Mouse (Mus musculus) heart, adult 9 months (tissue): ENCODE data around the gene Eif3l.

Experiments used
- DNase-seq, 2 experiments: peaks; one replicate each; pipeline ENCODE4 v3.0.0; 2022; ENCODE audit warnings: low spot score in 2 of 2

The Eif3l gene

DNA sequence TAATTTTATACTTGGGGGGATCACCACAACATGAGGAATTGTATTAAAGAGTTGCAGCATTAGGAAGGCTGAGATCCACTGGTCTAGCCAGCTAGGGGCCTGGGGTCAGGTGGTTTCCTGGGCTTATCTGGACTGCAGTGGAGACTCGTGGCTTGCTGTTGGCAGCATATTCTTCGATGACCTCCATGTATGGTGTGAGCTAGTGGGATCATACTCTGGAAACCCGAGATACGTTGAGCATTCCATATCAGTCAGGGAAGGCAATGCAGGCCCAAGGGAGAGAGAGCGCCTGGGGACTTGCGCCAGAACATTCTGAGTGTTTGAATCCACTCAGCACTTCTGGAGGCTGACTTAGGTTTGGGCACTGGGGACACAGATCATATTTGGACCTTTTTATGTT is 48.8 kb downstream of the Eif3l start:
- peak; percentile 76 to 79 for DNase-seq

DNA sequence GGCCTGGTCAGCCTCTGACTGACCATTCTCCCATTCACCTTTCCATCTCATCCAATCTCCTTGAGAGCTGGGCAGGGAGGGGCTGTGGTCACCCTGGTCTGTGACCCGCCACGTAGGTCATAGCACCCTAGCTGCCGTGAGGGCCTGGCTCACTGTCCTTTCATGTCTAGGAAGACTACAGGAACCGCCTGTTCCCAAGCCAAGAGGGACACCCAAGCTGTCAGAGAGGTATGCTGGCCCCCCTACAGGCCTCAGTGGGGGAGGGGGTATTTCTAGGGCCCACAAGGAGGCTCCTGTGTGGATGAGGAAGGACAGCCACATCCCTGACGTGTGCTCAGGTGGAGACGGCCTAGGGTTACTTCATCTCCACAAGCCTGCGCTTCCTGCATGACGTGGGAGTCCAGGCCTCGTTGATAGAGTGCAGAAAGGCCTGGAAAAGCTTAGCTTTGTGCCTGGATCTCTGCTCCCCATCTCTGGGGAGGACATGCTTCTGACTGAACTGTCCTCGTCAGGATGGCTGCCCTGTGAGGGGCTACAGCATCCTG is 49.4 kb downstream of the Eif3l start:
- no peak for DNase-seq

DNA sequence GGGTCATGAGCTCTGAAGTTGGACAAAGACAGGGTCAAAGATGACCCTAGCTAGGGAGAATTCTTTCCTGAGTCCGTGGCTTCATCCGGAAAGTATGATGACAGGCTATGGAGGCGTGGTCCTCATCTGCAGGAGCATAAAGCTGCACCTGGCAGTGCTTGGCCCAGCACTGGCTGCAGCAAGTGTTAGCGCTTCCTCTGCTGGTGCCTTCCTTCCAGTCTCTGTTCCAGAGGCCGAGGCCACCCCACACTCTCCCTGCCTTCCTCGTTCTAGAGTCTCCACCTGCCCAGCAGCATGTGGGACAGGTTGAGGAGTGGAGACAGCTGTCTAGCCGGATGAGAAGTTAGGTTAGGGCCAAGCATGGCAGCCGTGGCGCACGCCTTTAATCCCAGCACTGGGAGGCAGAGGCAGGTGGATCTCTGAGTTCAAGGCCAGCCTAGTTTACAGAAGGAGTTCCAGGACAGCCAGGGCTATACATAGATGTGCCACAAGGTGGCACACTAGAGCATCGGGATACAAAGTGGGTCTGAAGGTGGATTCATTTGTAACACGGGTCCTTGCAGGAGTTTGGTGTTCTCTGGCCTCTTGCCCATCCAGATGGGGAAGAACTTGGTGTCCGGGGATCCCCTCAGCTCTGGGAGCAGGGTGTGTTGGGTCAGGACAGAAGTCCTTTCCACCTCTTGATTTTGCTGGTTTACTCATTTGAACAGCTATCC is 51.4 kb downstream of the Eif3l start:
- DNase-seq = peak in 1 of 2 experiments; percentile 55

DNA sequence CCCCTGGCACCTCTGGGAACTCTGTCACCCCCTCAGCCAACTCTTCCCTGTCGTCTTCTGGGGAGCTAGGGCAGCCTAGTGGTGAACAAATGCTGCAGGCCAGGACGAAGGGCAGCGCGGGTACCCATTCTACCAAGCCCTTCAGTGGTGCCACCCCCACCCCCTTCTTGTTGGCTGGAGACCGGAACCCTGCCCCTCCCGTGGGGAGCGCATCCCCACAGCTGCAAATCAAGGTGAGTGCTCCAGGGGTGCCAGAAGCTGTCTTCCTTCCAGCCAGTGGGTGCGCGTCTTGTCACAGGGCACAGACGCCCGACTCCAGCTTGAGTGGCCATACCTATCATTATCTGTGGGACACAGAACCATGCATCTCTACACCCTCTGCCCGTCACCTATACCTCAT is 52.1 kb downstream of the Eif3l start:
- DNase-seq = no peak

DNA sequence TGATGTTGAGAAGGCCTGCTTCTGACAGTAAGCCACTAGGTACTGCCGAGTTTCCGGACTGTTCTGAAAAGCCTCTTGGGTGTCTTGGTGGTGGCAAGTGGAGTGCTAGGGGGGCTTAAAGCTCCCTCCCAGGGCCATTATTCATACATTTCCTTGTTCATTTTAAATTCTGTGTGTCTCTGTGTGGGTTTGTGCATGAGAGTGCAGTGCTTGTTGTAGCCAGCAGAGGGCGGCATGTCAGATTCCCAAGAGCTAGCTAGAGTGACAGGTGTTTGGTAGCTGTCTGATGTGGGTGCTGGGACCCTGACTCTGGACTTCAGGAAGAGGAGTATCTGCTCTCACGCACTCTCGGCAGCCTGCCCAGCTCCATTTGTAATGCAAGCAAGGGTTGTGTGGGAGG is 53.2 kb downstream of the Eif3l start:
- DNase-seq = no peak

DNA sequence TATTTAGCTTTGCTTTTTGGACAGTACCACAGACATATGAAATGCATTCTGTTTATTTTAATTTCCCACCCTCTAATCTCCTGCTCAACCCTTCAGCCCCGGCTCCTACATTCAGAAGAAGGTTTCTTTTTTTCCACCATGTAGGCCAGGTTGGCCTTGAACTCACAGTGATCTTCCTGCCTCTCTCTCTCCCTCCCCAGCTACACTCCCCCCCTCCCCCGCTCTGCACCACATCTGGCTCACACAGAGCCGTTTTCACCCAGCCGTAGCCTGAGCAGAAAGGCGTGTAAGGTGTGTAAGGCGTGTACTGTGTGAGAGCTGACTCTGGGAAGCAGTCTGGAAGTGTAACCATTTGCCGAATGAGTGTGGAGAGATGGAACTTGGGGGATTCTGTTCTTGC is 54.3 kb downstream of the Eif3l start:
- DNase-seq = no peak

DNA sequence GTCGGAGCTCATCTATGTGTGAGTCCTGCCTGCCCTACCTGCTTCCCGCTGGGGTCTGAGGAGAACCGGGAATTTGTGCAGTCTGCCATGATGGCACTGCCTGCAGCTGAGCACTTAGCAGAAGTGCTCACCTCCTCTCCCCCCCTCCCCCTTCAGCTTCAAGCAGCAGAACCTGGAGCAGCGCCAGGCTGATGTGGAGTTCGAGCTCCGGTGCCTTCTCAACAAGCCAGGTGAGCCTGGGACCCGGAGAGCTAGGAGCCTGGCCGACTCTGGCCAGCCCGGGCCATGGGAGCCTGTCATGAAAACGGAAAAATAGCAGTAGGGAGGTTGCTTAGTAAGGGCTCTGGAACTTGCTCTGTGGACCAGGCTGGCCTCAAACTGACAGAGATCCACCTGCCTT is 55.8 kb downstream of the Eif3l start:
- no peak for DNase-seq

DNA sequence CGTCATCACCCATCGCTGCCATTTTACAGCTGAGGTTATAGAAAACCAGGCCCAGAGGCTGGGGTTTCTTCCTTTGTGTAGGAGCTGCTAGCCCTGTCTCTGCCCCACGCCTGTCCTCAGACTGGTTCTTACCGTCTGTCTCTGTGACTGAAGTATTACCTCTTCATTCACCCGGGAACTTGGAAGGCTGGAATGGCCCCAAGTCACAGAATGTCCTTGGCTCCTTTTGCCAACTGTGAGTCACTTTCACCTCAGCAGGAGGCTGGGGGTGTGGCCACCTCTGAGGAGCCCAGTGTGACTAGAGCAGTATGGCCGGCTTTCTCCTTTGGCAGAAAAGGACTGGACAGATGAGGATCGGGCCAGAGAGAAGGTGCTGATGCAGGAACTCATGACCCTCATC is 56.5 kb downstream of the Eif3l start:
- peak; percentile 81 to 86 for DNase-seq

DNA sequence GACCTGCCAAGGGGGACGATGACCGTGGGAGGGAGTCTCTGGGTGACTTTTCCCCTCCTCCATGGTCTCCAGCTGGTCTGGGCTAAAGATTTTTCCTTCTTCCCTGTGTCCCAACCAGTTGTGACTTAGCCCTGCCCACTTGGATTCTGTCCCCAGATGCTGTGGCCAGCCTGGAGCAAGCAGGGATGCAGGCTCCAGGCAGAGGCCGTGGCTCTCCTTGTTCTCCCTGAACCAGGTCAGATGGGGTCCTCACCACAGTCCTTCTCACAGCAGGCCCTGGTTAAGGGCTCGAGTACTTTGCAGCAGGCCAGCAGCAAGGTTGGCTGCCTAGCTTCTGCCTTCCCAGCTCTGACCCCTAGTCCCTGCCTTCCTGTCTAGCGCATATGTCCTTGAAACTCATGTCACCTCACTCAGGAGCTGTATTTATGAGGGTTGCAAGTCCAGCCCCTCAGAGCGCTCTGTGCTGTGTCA is 58.2 kb downstream of the Eif3l start:
- peak; percentile 42 to 60 for DNase-seq

DNA sequence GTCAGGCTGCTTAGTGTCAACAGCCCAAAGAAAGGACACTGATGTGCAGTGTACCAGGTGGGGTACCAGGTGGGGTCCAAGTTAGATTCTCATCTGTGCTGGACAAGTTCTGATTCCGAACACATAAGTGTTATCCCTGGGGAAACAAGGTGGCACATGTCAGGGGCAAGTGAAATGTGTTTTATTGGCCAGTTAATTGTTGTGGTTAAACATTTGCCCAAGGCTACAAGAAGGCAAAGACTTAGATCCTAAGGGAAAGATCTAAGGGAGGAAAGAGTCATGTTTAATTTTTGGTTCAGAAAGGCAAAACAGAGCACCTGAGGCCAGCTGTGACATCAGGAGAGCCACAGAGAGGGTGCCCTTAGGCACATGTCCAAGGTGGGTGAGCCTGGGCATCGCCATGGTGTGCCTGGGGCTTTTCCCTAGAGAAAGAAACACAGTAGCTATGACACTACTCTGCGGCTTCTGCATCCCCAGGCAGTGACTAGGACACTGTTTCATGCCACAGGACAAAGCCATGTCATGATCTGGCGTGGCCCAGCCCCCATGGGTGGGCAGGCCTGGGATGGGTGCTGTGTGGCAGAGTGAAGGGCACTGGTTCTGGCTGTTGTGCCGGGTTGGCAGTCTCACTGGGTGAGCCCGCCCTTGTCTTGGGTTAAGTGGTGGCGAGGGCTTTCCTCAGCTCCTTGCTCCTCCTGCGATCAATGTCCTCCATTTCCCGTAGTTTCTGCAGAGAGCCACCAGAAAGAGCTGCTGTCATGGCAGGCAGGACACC is 59.7 kb downstream of the Eif3l start:
- DNase-seq = no peak

DNA sequence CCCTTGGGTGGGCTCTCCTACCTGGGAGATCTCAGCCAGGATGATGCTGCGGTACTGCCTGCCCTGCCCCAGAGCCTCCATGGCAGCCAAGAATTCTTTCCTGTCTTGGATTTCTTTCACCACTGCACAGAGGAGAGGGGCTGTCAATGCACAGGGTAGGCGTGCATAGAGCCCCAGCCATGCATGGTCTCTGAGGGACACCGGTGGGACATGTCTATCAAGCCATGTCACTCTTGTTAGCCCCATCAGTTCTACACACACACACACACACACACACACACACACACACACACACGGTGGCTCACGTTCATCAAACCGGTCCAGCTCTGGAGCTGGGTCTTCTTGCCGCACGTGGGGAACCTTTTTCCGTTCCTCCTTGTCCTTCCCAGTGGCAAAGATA is 60.4 kb downstream of the Eif3l start:
- DNase-seq = no peak

DNA sequence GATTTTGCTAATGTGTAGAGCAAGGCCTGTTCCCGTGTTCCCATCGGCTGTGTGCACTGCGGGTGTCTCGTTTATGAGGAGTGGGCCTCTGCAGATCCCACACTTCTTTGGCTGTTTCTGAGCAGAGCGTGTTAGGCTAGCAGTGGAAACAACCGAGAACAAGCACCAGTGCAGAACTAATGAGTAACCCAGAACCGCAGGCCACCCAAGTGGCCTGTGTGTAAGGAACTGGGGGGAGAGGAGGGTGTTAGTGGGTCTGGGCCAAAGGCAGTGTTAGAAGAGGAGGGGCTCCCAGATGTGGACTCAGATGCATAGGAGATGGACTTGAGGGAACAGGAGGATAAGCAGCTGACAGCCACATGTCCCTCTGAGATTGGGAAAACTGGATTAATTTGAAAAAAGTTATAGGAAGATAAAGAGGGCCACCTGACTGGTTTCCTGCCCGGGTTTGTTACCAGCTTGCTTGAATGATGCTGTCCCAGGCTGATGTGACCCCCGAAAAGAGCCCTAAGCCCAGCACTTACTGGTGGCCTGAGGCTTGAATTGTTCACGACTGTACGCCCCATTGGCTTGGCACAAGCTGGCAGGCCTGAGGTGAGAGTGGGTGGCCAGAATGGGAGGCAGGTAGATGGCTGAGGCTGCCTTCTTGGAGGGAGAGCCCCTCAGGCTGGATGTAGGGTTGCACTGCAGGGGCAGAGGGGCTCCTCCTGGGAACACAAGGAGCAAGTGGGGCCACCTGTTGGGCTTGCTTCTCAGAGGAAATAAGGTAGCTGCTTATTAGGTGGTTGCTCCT is 61.0 kb downstream of the Eif3l start:
- DNase-seq = no peak

DNA sequence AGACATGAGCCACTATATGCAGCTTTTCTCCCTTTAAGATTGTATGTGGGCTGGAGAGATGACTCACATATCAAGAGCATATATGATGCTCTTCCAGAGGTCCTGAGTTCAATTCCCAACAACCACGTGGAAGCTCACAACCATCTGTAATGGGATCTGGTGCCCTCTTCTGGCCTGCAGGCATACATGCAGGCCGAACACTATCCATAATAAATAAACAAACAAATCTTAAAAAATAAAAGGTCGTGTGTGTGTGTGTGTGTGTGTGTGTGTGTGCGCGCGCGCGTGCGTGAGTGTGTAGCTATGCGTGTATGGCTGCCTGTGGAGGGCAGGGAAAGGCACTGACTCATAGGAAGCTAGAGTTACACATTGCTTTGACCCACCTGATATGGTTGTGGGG is 64.7 kb downstream of the Eif3l start:
- DNase-seq = no peak

DNA sequence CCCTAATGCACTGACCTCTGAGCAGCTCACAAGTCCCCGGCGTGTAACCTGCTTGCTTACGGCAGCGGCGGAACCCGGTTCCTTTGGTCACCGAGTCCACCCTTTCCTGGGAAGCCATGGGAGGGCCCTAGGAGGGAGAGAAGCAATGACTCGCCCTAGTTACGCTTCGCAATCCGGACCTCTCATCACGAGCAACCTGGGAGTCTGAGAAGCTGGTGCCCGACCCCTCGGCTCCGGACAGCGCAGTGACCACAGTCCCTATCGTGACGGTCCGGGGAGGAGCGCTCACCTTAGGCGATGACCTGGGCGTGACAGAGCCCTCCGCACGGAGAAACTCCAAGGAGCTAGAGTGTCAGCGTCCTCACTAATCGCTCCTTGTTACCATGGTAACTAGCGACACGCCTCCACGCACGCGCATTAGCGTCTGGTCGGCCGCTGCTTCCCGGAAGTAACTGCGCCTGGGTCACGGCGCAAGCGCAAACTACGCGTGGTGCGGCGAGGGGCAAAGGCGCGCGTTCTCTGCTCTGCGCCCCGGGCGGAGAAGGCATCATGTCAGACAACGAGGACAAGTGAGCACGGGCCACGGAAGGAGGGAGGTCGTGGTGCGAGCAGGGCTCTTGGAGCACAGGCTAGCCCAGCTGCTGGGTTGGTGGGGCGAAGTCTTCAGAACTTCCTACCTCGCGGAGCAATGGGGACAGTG is 66.0 kb downstream of the Eif3l start, which contains the start of the genes Polr2f and 1700088E04Rik:
Gene Polr2f, plus strand, starts transcription at position 144 of the 700 bp plus-strand sequence.
Gene 1700088E04Rik, minus strand, starts transcription at position 388 of the 700 bp plus-strand sequence.
- peak; percentile 94 for DNase-seq

DNA sequence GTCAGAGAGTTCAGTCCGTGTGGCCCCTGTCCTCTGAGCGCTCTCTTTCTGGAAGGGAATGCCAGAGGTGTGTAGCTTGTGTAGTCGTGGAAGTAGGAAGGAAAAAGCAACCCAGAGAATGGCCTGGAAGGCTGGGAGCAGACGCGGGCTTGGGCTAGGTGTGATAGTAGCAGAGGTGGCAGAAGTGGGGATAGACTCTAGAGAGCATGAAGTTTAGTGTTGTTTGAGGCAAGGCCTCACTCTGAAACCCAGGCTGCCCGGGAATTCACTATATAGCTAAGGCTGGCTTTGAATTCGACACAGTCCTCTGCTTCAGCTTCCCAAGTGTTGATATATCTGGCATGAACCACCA is 66.6 kb downstream of the Eif3l start:
- no peak for DNase-seq

DNA sequence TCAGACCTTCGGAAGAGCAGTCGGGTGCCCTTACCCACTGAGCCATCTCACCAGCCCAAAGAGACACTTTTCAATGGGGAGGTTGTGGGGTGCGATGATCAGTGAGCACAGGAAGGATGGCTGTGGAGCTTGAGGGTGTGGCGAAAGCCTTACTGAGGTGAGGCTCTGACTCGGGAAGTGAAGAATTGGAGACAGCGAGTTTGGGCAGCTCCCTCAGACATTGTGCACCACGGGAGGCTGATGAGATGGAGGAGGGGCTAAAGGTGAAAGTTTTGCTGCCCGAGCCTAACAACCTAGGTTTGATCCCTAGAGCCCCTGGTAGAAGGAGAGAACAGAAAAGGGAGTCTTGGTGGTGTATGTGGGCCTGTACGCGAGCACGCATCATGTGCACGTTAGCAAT is 68.3 kb downstream of the Eif3l start:
- no peak for DNase-seq
